Mouse (Mus musculus): Measurements from ENCODE around the gene Cd4. TPM values are rescaled to one million over a fixed set of nuclear protein-coding genes. Genes with fewer than 3 reads are reported as not detected.

The Cd4 gene
- polyA plus RNA-seq, 1 experiment from 2014 or later: not detected

DNA sequence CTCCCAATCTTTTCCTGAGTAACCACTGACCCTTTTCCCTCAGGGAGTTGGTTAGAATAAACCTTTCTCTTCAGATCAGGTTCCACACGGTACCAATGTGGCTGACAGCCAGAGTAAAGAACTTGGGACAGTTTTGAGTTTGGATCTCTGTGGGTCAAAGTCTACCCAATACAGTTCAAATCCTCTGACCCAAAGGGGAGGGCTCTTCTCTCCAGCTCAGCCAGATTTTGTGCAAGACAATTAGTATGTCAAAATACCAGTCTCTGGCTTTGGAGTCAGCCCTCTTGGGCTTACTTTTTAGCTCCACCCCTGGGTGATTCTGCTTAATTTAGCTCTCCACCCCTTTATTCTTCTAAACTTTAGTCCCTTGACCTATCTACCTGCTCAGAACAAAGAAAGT, 42.2 kb upstream of the Cd4 start:
- H3K27ac ChIP-seq (replicated peaks; ENCODE audit: low read depth, low read length): peak overlapping the region; percentile 88; the same call in 1 of the 2 replicates
- ATAC-seq (replicated peaks; ENCODE audit: insufficient number of reproducible peaks, low FRiP score, low TSS enrichment, low read depth): no peak
- no peak for DNase-seq (ENCODE audit: low spot score)
- 13% methylated on average over 1 of the region's 1 CpGs for WGBS
- H3K4me1 ChIP-seq (ENCODE audit: control insufficient read depth, insufficient read depth, low read length): peaks cover 7% of the 10 kb centered on the region
- peaks cover 6% of the 10 kb centered on the region; the same call in 1 of the 2 replicates for H3K36me3 ChIP-seq (replicated peaks; ENCODE audit: control insufficient read depth, insufficient read depth, low read depth, low read length)
- H3K27me3 ChIP-seq (ENCODE audit: control insufficient read depth, insufficient read depth, low read length): no peaks in the 10 kb centered on the region
- peak overlapping the region; percentile 42 for H3K4me2 ChIP-seq (ENCODE audit: low read depth, low read length)
- H3K4me3 ChIP-seq (ENCODE audit: low read depth, low read length): peak overlapping the region; percentile 88
- H3K9ac ChIP-seq (replicated peaks; ENCODE audit: low read length): peak overlapping the region; percentile 92
- H3K9me3 ChIP-seq (replicated peaks; ENCODE audit: control insufficient read depth, low read length): no peaks in the 10 kb centered on the region

DNA sequence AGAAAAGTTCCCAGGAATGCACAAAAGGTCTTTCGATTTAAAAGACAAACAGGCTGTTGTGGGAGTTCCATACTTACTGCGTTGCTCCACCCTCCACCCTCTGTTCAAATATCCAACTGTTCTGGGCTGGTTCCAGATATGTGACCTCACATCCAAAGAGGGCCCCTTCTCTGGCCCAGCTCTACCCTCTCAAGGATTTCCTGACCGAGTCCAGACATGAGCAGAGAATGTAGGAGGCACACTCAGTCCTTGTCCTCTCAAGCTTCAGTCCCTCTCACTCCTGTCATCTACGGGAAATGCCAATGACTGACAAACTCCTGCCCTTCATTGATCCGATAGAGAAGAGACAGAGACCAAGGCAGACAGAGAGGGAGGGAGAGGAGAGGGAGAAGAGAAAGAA, 37.9 kb upstream of the Cd4 start:
- Histone ChIP-seq H3K4me3 (ENCODE audit: low read depth, low read length) (no peak overlapping the region), H3K27ac (replicated peaks; ENCODE audit: low read depth, low read length) (no peak overlapping the region), H3K9me3 (replicated peaks; ENCODE audit: control insufficient read depth, low read length) (no peaks in the 10 kb centered on the region), H3K27me3 (ENCODE audit: control insufficient read depth, insufficient read depth, low read length) (no peaks in the 10 kb centered on the region), H3K4me1 (ENCODE audit: control insufficient read depth, insufficient read depth, low read length) (peaks cover 5% of the 10 kb centered on the region), H3K4me2 (ENCODE audit: low read depth, low read length) (no peak overlapping the region), H3K9ac (replicated peaks; ENCODE audit: low read length) (0 out of 2 replicates have a peak overlapping the region, but pooled peaks have one; percentile 28), H3K36me3 (replicated peaks; ENCODE audit: control insufficient read depth, insufficient read depth, low read depth, low read length) (no peaks in the 10 kb centered on the region)
- WGBS: 58% methylated on average over 5 of the region's 5 CpGs
- ATAC-seq (replicated peaks; ENCODE audit: insufficient number of reproducible peaks, low FRiP score, low TSS enrichment, low read depth) (no peak), DNase-seq (ENCODE audit: low spot score) (no peak)

DNA sequence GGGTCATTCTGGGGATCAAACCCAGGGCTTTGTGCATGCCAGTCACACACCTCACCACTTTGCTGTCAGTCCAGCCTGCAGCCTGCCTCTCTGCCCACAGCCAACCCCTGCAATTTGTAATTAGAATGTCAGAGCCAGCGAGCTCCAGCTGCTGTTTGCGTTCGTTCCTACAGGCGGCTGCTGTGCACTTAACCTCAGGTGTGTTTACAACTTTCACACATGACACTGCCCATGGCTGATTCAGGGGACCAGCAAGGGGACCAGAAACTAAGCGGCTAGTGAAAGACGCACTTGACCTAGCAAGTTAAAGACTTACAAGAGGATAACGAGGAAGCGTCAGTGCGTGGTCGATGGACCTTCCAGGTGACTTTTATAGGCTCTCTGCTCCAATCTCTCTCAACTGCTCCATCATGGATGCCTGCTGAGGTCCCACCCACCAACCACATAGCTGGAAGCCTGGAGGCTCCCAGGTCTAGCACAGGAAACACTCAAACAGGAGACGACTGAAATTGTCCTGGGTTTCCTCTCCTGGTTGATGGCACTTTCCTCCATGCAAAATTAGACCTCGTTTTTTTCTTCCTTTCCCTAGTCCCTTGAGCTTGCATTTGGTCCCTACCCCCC, 37.3 kb upstream of the Cd4 start:
- peaks cover 2% of the 10 kb centered on the region for H3K4me1 ChIP-seq (ENCODE audit: control insufficient read depth, insufficient read depth, low read length)
- DNase-seq (ENCODE audit: low spot score): no peak
- 38% methylated on average over 12 of the region's 12 CpGs for WGBS
- H3K36me3 ChIP-seq (replicated peaks; ENCODE audit: control insufficient read depth, insufficient read depth, low read depth, low read length): no peaks in the 10 kb centered on the region
- H3K9ac ChIP-seq (replicated peaks; ENCODE audit: low read length): no peak overlapping the region
- H3K4me2 ChIP-seq (ENCODE audit: low read depth, low read length): no peak overlapping the region; the same call in 1 of the 2 replicates
- no peak overlapping the region for H3K4me3 ChIP-seq (ENCODE audit: low read depth, low read length)
- no peaks in the 10 kb centered on the region for H3K27me3 ChIP-seq (ENCODE audit: control insufficient read depth, insufficient read depth, low read length)
- H3K27ac ChIP-seq (replicated peaks; ENCODE audit: low read depth, low read length): no peak overlapping the region
- no peaks in the 10 kb centered on the region for H3K9me3 ChIP-seq (replicated peaks; ENCODE audit: control insufficient read depth, low read length)
- ATAC-seq (replicated peaks; ENCODE audit: insufficient number of reproducible peaks, low FRiP score, low TSS enrichment, low read depth): no peak

DNA sequence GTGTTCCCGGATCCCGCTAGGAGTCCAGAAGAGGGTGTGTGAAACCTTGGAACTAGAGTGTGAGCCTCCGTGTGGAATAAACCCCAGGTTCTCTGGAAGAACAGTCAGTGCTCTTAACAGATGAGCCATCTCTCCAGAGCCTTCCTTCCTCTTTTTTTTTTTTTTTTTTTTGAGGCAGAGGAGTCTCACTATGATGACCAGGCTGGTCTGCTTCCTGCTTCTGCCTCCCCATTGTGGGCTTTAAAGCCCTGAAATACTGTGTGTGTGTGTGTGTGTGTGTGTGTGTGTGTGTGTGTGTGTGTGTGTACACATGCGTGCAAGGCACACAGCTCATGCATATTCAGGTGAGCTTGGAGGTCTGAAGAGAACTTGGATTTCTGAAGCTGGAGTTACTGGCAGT, 33.5 kb upstream of the Cd4 start:
- Histone ChIP-seq H3K9me3 (replicated peaks; ENCODE audit: control insufficient read depth, low read length) (no peaks in the 10 kb centered on the region), H3K36me3 (replicated peaks; ENCODE audit: control insufficient read depth, insufficient read depth, low read depth, low read length) (no peaks in the 10 kb centered on the region), H3K4me2 (ENCODE audit: low read depth, low read length) (no peak overlapping the region), H3K27ac (replicated peaks; ENCODE audit: low read depth, low read length) (no peak overlapping the region), H3K4me3 (ENCODE audit: low read depth, low read length) (no peak overlapping the region), H3K9ac (replicated peaks; ENCODE audit: low read length) (no peak overlapping the region), H3K27me3 (ENCODE audit: control insufficient read depth, insufficient read depth, low read length) (no peaks in the 10 kb centered on the region), H3K4me1 (ENCODE audit: control insufficient read depth, insufficient read depth, low read length) (no peaks in the 10 kb centered on the region; the same call in 1 of the 2 replicates)
- DNase-seq (ENCODE audit: low spot score) (no peak), ATAC-seq (replicated peaks; ENCODE audit: insufficient number of reproducible peaks, low FRiP score, low TSS enrichment, low read depth) (no peak)
- WGBS: 71% methylated on average over 4 of the region's 4 CpGs

DNA sequence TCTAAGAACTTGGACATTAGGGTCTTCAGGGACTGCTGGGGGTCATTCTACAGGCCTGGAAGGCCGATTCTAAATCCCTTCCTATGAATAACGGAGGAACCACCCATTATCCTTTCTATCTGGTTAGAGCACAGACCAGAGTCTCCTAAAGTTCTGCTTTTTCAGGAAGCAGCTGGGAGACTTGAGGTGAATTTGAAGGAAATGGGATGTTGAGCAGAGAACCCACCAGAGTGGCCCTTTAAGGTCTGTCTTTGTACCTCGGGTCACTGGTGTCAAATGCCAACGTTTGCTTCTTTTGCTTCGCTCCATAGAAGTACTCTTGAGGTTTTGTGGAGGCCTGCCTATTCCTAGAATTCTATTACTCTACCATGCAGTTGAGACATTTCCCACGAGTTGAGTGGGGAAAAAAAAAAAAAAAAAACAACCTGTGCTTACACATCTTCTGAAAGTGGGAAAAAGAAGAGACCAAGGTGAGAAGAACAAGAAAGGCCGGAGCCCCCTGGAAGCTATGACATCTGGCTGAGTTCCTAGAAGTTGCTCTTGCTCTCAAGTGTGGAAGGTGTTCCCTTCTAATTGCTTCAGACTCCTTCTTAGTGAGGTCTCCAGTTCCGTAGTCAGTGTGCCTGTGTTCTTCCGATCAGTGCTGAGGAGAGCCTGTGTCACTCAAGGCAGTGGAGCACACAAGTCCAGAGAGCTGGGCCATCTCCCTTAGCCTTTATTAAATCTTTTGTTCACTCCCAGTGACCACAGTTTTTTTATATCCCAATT, 32.5 kb upstream of the Cd4 start:
- Histone ChIP-seq H3K4me1 (ENCODE audit: control insufficient read depth, insufficient read depth, low read length) (peaks cover 2% of the 10 kb centered on the region), H3K9me3 (replicated peaks; ENCODE audit: control insufficient read depth, low read length) (no peaks in the 10 kb centered on the region), H3K4me2 (ENCODE audit: low read depth, low read length) (peak overlapping the region; percentile 19; the same call in 1 of the 2 replicates), H3K4me3 (ENCODE audit: low read depth, low read length) (no peak overlapping the region), H3K9ac (replicated peaks; ENCODE audit: low read length) (peak overlapping the region; percentile 5), H3K27me3 (ENCODE audit: control insufficient read depth, insufficient read depth, low read length) (no peaks in the 10 kb centered on the region), H3K36me3 (replicated peaks; ENCODE audit: control insufficient read depth, insufficient read depth, low read depth, low read length) (no peaks in the 10 kb centered on the region), H3K27ac (replicated peaks; ENCODE audit: low read depth, low read length) (peak overlapping the region; percentile 100)
- WGBS: 30% methylated on average over 9 of the region's 9 CpGs
- no peak for DNase-seq (ENCODE audit: low spot score)
- ATAC-seq (replicated peaks; ENCODE audit: insufficient number of reproducible peaks, low FRiP score, low TSS enrichment, low read depth): no peak

DNA sequence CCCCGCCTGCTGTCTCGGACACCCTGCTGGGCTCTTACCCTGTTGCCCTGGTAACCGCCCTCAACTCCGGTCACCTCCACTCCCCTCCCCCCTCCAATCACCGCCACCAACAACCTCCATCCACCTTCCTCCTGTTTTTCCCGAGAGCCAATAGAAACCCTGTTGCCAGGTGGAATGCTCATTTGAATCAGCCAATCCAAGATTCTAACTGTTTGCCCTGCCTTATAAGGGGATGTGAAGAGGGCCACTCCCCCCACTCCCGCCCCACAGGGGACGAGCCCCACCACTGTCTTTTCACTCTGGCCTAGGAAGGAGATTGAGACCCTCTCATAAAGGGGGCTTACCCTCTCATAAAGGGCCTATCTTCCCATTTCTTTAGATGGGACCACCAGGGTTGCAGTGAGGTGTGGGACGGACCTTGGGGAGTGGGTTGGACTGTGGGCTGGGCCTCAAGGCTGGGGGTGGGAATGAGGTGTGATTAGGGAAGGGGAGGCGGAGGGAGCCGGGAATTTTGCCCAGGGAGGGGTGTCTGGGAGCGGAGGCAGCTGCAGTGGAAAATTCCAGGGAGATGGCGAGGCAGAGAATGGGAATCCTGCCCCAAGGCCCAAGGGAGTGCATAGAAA, 31.8 kb upstream of the Cd4 start, which contains the start of gene Ptms:
Ptms (minus strand) TSS at position 409 of the 623 bp plus-strand sequence.
- Histone ChIP-seq H3K9ac (replicated peaks; ENCODE audit: low read length) (peak within 1 kb of the TSS; percentile 5), H3K36me3 (replicated peaks; ENCODE audit: control insufficient read depth, insufficient read depth, low read depth, low read length) (no peaks in the 10 kb centered on the region), H3K27me3 (ENCODE audit: control insufficient read depth, insufficient read depth, low read length) (no peaks in the 10 kb centered on the region), H3K4me2 (ENCODE audit: low read depth, low read length) (peak within 1 kb of the TSS; percentile 19; the same call in 1 of the 2 replicates), H3K9me3 (replicated peaks; ENCODE audit: control insufficient read depth, low read length) (no peaks in the 10 kb centered on the region), H3K27ac (replicated peaks; ENCODE audit: low read depth, low read length) (peak within 1 kb of the TSS; percentile 100), H3K4me1 (ENCODE audit: control insufficient read depth, insufficient read depth, low read length) (peaks cover 6% of the 10 kb centered on the region), H3K4me3 (ENCODE audit: low read depth, low read length) (peak within 1 kb of the TSS; percentile 5; the same call in 1 of the 2 replicates)
- ATAC-seq (replicated peaks; ENCODE audit: insufficient number of reproducible peaks, low FRiP score, low TSS enrichment, low read depth) (peak; percentile 83), DNase-seq (ENCODE audit: low spot score) (peak; percentile 98)
- 0% methylated on average over 13 of the region's 13 CpGs for WGBS

DNA sequence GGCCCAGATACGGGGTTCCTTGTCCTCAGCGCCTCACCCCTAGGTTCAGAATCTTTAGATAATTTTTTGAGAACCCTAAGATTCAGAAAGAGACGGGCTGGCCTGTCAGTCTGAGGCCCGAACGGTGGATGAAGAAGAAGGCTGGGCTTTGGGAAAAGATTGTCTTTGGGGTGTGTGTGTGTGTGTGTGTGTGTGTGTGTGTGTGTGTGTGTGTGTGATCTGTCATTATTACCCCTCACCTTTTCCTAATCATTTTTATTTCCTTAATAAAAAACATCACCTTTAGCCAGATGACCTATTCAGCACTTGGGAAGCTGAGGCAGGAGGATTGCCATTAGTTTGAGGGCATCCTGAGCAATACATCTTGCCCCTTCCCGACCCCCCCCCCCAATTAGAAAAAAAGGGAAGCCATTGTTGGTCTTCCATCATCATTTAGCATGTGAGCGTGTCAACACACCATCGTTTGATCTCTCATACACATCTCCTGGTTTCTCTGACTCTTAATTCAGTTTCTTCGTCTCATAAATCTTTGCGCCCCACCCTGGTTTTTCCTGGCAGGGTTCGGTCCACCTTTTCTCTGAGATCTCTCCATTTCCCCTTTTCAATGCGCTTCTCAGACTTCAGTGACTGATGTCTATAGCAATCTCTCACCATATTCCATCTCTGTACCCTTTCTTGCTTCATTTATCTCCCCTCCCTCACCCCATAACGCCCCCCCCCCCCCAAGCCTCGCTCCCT, 31.0 kb upstream of the Cd4 start:
- Histone ChIP-seq H3K27me3 (ENCODE audit: control insufficient read depth, insufficient read depth, low read length) (no peaks in the 10 kb centered on the region), H3K9me3 (replicated peaks; ENCODE audit: control insufficient read depth, low read length) (no peaks in the 10 kb centered on the region), H3K4me1 (ENCODE audit: control insufficient read depth, insufficient read depth, low read length) (peaks cover 6% of the 10 kb centered on the region), H3K27ac (replicated peaks; ENCODE audit: low read depth, low read length) (peak overlapping the region; percentile 100), H3K4me2 (ENCODE audit: low read depth, low read length) (no peak overlapping the region; the same call in 1 of the 2 replicates), H3K9ac (replicated peaks; ENCODE audit: low read length) (0 out of 2 replicates have a peak overlapping the region, but pooled peaks have one; percentile 18), H3K36me3 (replicated peaks; ENCODE audit: control insufficient read depth, insufficient read depth, low read depth, low read length) (no peaks in the 10 kb centered on the region; the same call in 1 of the 2 replicates), H3K4me3 (ENCODE audit: low read depth, low read length) (no peak overlapping the region)
- ATAC-seq (replicated peaks; ENCODE audit: insufficient number of reproducible peaks, low FRiP score, low TSS enrichment, low read depth): no peak
- no peak for DNase-seq (ENCODE audit: low spot score)
- WGBS: 26% methylated on average over 13 of the region's 14 CpGs
